Comparison of ENCODE assay signal across 8 mouse cellular contexts in genomic region chr2:180119439-180120291, GRCm38 (mm10). TPM values are rescaled to one million over a fixed set of nuclear protein-coding genes. Genes with fewer than 3 reads are reported as not detected.
DNase-seq lines count a peak whose midpoint lies in the region; ATAC-seq and TF ChIP-seq lines count a peak whose summit lies in the region.

No protein-coding gene starts in this region.

- no peak for TF ChIP-seq CTCF in gastrocnemius, adult 2 months (IDR thresholded peaks at IDR 0.05)
- no peak for TF ChIP-seq CTCF in stomach, postnatal 0 days (IDR thresholded peaks at IDR 0.05; ENCODE audit: low read depth)

- peak; percentile 25 for ATAC-seq in hindbrain, embryonic 11.5 days (ENCODE audit: low FRiP score)
- ATAC-seq in stomach, postnatal 0 days (ENCODE audit: low FRiP score, low TSS enrichment), result peak; percentile 6; the same call in 1 of the 2 replicates

- no peaks in the 10 kb centered on the region for H3K27me3 ChIP-seq in hindbrain, embryonic 11.5 days (ENCODE audit: control insufficient read depth, insufficient read depth, low read length)
- no peaks in the 10 kb centered on the region for H3K27me3 ChIP-seq in stomach, postnatal 0 days (ENCODE audit: control insufficient read depth, insufficient read depth, low read length)

- H3K36me3 ChIP-seq in hindbrain, embryonic 11.5 days (ENCODE audit: control insufficient read depth, insufficient read depth, low read length), result no peaks in the 10 kb centered on the region
- no peaks in the 10 kb centered on the region; the same call in 1 of the 2 replicates for H3K36me3 ChIP-seq in stomach, postnatal 0 days (ENCODE audit: control insufficient read depth, insufficient read depth, low read length)

- no peak for DNase-seq in gastrocnemius, adult 2 months
- no peak for DNase-seq in gastrocnemius, postnatal 25 days
- DNase-seq in B cell, adult 2 months, result peak; percentile 48 to 59
- peak; percentile 47 for DNase-seq in embryo, embryonic 10.5 days (ENCODE audit: low spot score)
- no peak for DNase-seq in hindbrain, embryonic 11.5 days (ENCODE audit: low spot score)
- DNase-seq in lung, postnatal 10 days, result peak; percentile 45
- peak; percentile 63 for DNase-seq in stomach, postnatal 0 days (ENCODE audit: low spot score)
- DNase-seq in urinary bladder, adult 18-20 months (ENCODE audit: low spot score in 2 of 2), result no peak

- peaks cover 21% of the 10 kb centered on the region for H3K4me1 ChIP-seq in hindbrain, embryonic 11.5 days (replicated peaks; ENCODE audit: control insufficient read depth, insufficient read depth, low read length)
- H3K4me1 ChIP-seq in stomach, postnatal 0 days (replicated peaks; ENCODE audit: control insufficient read depth, insufficient read depth), result peaks cover 8% of the 10 kb centered on the region

- peak overlapping the region; percentile 98 for H3K4me3 ChIP-seq in gastrocnemius, adult 2 months
- peak overlapping the region; percentile 86 for H3K4me3 ChIP-seq in hindbrain, embryonic 11.5 days (ENCODE audit: low read depth, low read length)
- peak overlapping the region; percentile 91 for H3K4me3 ChIP-seq in stomach, postnatal 0 days (ENCODE audit: low read depth, low read length)

- TF ChIP-seq EP300 in stomach, postnatal 0 days (optimal IDR thresholded peaks at IDR 0.05), result no peak

- intact Hi-C loops in gastrocnemius, adult 2 months (cut with DNase I), result loop anchor here (5.0 kb wide), 1 partner anchor 97 kb away; the partner anchor contains the start of gene Lsm14b

- H3K4me2 ChIP-seq in hindbrain, embryonic 11.5 days (replicated peaks; ENCODE audit: low read depth, low read length), result peak overlapping the region; percentile 95
- H3K4me2 ChIP-seq in stomach, postnatal 0 days (replicated peaks; ENCODE audit: low read depth), result peak overlapping the region; percentile 92

- no peaks in the 10 kb centered on the region for H3K9me3 ChIP-seq in hindbrain, embryonic 11.5 days (ENCODE audit: control insufficient read depth, low read length)
- H3K9me3 ChIP-seq in stomach, postnatal 0 days (ENCODE audit: control insufficient read depth, low read length), result no peaks in the 10 kb centered on the region

- 2% methylated on average over 67 of the region's 68 CpGs for WGBS in hindbrain, embryonic 11.5 days
- WGBS in stomach, postnatal 0 days, result 1% methylated on average over 62 of the region's 68 CpGs

- peak overlapping the region; percentile 81 for H3K9ac ChIP-seq in hindbrain, embryonic 11.5 days (ENCODE audit: low read depth, low read length)
- peak overlapping the region; percentile 94 for H3K9ac ChIP-seq in stomach, postnatal 0 days (ENCODE audit: low read length)

- peak overlapping the region; percentile 94 for H3K27ac ChIP-seq in gastrocnemius, adult 2 months
- H3K27ac ChIP-seq in hindbrain, embryonic 11.5 days (ENCODE audit: low read depth, low read length), result peak overlapping the region; percentile 72
- H3K27ac ChIP-seq in stomach, postnatal 0 days (replicated peaks), result peak overlapping the region; percentile 92

RNA-seq across cellular contexts. Expression of gene Osbpl2, which starts 0.6 kb away (rescaled TPM):
- total RNA-seq in gastrocnemius, adult 2 months (2021), result 10 to 100 TPM; 16.3 to 18.6 TPM
- 10 to 100 TPM; 15.4 to 16.0 TPM for total RNA-seq in gastrocnemius, postnatal 25 days (2021)
- 42.1 and 42.2 TPM in 2 replicates for polyA plus RNA-seq in hindbrain, embryonic 11.5 days (2014; fragmentation: Nextera tagmentation; extraction: Ambion mirVana)
- polyA plus RNA-seq in stomach, postnatal 0 days (2015; fragmentation: Nextera tagmentation; extraction: Ambion mirVana), result 46.4 and 50.4 TPM in 2 replicates

RNA-seq across cellular contexts. Expression of gene Hrh3, which starts 15.4 kb away (rescaled TPM):
- total RNA-seq in gastrocnemius, adult 2 months (2021), result not detected
- total RNA-seq in gastrocnemius, postnatal 25 days (2021), result not detected
- polyA plus RNA-seq in hindbrain, embryonic 11.5 days (2014; fragmentation: Nextera tagmentation; extraction: Ambion mirVana), result 2.6 and 2.7 TPM in 2 replicates
- 0.05 TPM in 1 of 2 replicates, not detected in the other for polyA plus RNA-seq in stomach, postnatal 0 days (2015; fragmentation: Nextera tagmentation; extraction: Ambion mirVana)

RNA-seq across cellular contexts. Expression of gene Mtg2, which starts 49.3 kb away (rescaled TPM):
- 10 to 100 TPM; 13.0 to 17.4 TPM for total RNA-seq in gastrocnemius, adult 2 months (2021)
- total RNA-seq in gastrocnemius, postnatal 25 days (2021), result 10 to 100 TPM; 12.5 to 13.2 TPM
- 26.3 and 31.5 TPM in 2 replicates for polyA plus RNA-seq in hindbrain, embryonic 11.5 days (2014; fragmentation: Nextera tagmentation; extraction: Ambion mirVana)
- 13.9 and 14.0 TPM in 2 replicates for polyA plus RNA-seq in stomach, postnatal 0 days (2015; fragmentation: Nextera tagmentation; extraction: Ambion mirVana)

RNA-seq across cellular contexts. Expression of gene Adrm1, which starts 51.6 kb away (rescaled TPM):
- 100 to 1,000 TPM in 1 of 2 experiments, 10 to 100 TPM in 1; 99.5 to 121 TPM for total RNA-seq in gastrocnemius, adult 2 months (2021)
- 100 to 1,000 TPM in 1 of 2 experiments, 10 to 100 TPM in 1; 88.2 to 102 TPM for total RNA-seq in gastrocnemius, postnatal 25 days (2021)
- 174 and 183 TPM in 2 replicates for polyA plus RNA-seq in hindbrain, embryonic 11.5 days (2014; fragmentation: Nextera tagmentation; extraction: Ambion mirVana)
- polyA plus RNA-seq in stomach, postnatal 0 days (2015; fragmentation: Nextera tagmentation; extraction: Ambion mirVana), result 141 TPM in 2 replicates

Comparison
In these comparisons a context has a peak if more than half of its experiments do, and no peak if none do; other contexts are left out.
1. DNase-seq: peak in B cell, adult 2 months (2 of 2), embryo, embryonic 10.5 days (single experiment), lung, postnatal 10 days (single experiment) and stomach, postnatal 0 days (single experiment); none in gastrocnemius, adult 2 months (single experiment), gastrocnemius, postnatal 25 days (single experiment), hindbrain, embryonic 11.5 days (single experiment) and urinary bladder, adult 18-20 months (0 of 2).
2. Peak in every context shown above with its lines, with median percentiles within 50 percentile points of each other: H3K27ac ChIP-seq and H3K4me3 ChIP-seq.